Mouse (Mus musculus) large intestine, adult 2 months (tissue): ENCODE results near the gene Otog. TPM values are rescaled to one million over a fixed set of nuclear protein-coding genes. Genes with fewer than 3 reads are reported as not detected.

ENCODE experiments used
- DNase-seq: peaks from one replicate; pipeline ENCODE4 v3.0.0-alpha.2; 2012; ENCODE audit warnings: low read depth, low spot score
- WGBS: fragments of 180-500 bp; shearing (Covaris S2); methylation state at CpG from one replicate; pipeline ENCODE4 v1.1.7; 2018; 5-methylcytosine and 5-hydroxymethylcytosine counted together
- polyA plus RNA-seq: library from polyadenylated mRNA; depleted of rRNA; stranded (reverse); fragments of >200 nt; gene quantifications from 2 replicates; pipeline ENCODE4 v1.2.3, GENCODE M21; 2012; rRNA removed

Gene Otog
- polyA plus RNA-seq, result 0.09 and 0.16 TPM in 2 replicates

DNA sequence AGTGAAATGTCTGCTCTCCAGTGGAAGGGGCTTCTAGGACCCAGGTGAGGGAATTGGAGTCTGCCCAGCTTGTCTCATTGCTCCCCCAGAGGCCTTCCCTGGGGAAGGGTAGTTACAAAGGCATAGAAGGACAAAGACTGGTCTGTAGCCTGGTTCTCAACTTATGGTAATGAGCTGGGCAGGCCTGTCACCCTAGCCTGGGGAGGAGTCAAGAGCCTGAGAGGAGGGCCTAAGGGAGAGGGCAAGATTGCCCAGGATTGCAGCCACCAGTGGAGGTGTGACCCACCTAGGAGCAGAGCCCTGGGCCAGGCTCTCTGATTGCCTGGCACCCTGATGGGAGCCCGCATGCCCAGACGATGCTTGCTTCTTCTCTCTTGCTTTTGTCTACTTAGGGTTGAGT is at the start of gene Otog:
TSS of gene Otog (plus strand) at position 292 of the 400 bp plus-strand sequence.
- WGBS, result 74% methylated on average over 2 of the region's 2 CpGs
- DNase-seq, result no peak

DNA sequence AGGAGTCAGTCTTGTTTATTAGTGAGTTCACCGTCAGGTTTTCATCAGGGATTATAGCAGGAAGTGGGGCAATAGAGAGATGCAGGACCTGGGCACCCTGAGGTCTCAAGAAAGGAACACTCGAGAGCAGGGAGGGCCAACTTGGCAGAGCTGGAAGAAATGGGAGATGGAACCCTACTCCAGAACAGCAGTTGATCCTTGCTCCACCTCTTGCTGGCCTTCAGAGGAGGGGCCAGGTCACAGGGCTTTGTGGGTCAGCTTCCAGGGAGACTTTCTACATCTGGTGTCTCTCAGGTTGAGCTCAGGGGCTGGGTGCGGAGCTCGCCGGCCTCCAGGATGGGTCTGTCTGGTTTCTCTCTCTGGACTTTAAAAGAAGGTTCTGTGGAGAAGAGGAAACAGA is 45.4 kb upstream of the Otog start:
- no peak for DNase-seq
- 74% methylated on average over 5 of the region's 5 CpGs for WGBS

DNA sequence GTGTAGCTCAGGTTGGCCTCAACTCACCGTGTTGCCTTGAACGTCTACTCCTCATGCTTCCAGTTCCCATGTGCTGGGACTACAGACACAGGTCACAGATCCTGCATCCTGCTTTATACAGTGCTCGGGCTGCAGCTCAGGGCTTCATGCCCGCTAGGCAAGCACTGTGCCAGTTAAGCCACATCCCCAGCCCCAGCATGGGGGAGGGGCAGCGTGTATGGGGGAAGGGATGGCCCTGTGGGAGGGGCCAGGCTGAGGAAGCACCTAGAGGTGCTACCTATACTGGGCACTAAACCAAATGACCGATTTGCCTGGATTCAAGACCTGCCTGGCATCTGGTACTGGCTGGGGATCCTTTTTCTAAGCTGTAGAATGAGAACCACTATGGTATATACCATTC is 40.8 kb upstream of the Otog start:
- DNase-seq, result no peak
- WGBS, result 66% methylated on average over 6 of the region's 6 CpGs

DNA sequence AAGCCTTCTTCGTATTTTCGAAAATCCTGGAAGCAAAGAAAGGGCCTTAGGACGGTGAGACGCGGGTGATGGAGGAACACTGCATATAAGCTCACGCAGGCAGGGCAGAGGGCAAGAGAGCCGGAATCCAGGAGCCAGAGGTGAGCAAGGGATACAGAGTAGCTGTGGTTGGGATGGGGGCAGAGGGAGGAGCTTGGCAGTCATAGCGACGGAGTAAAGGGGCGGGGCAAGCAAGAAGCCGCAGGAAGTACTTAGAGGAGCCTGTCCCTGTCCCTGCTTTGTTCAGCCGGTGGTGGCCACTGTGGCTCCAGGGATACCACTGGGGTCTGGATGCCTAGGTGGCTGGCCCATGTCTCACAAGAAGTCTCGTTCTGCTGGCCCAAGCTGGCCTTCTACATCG is 39.1 kb upstream of the Otog start:
- DNase-seq, result no peak
- 45% methylated on average over 14 of the region's 14 CpGs for WGBS

DNA sequence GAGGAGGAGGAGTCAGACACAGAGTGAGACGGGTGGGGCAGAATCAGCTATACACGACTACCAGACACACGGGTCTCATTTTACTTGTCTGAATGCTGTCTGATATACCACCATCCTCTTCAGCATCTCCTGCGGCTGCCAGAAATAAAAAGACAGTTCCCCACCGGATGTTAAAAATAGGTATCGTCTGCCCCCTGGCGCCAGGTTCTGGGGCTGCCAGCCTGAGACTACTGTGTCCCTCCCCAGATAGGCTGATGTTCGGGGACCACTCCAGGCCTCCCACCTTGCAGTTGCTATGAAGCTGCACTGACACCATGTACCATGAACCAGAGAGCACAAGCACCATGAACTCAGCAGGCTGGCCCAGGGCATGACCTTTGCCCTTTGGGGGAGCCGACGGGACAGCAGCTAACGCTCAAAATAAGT is 36.7 kb upstream of the Otog start:
- WGBS, result 55% methylated on average over 11 of the region's 11 CpGs
- no peak for DNase-seq

DNA sequence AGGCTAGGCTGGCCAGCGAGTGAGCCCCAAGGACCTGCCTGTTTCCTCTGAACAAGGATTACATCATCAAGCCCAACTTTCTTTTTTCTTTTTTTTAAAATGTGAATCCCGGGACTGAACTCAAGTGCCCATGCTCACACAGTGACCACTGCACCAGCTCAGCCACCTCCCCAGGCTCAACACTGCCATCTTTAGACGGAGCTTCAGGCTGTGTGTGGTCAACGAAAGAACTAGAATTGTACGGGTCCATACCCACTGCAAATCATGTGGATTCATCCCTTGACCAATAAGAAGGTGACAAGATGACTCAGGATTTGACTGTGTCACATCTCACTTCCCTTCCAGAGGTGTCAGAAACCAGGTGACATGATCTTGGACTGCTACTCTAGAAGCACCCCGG is 36.0 kb upstream of the Otog start:
- no peak for DNase-seq
- WGBS, result 80% methylated on average over 6 of the region's 6 CpGs

DNA sequence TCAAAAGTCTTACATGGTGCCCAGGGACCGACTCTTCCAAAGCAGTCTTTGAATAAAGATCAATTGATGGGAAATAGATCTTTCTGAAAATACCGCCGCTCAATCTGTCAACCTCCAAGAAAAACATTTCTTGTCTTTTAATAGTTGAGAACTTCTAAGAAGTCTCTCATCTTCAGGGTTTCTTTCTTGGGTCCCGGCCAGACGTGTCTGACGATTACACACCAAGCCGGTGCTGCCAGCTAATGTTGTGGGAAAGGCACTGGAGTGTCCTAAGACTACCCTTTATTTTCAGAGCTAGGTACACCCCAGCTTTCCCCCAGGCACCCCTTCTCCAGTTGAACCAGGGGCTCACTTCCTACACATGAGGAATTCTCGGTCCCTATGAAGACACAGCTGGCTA is 32.7 kb upstream of the Otog start:
- DNase-seq, result no peak
- WGBS, result 90% methylated on average over 8 of the region's 8 CpGs

DNA sequence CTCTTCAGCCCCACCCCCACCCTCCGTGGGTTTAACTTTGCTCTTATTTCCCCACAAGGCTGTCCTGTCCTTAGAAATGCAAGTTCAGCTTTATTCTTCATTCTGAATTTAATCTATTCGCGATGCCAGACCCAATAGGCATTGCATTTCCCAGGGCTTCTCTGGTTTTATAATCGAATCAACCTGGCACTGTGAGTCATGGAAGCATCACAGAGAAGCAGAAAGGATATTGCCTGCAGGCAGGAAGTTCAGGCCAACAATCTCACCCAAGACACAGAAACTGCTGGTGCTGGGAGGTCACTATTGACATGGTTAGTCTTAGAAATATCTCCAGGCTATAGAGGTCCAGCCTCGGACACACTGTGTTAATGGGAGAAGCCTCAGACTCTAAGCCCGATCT is 30.5 kb upstream of the Otog start:
- 86% methylated on average over 6 of the region's 6 CpGs for WGBS
- no peak for DNase-seq

DNA sequence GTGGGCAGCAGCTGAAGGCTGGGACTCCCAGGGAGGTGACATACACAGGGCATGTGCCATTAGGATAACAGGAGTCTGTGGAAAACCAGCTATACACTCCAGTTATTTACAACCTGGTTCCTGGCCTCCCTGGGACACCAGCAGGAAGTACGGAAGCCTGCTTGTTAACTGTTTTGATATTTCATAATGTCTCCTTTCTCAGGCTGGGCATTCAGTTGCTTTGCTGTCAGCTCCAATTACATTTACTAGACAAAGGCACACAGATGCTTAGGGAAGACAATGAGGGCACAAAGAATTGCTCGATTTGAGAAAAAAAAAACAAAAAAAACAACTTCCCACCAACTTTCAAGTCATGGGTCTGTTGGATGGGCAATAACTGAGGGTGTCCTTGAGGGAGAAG is 24.3 kb upstream of the Otog start:
- DNase-seq, result no peak
- 69% methylated on average over 2 of the region's 2 CpGs for WGBS

DNA sequence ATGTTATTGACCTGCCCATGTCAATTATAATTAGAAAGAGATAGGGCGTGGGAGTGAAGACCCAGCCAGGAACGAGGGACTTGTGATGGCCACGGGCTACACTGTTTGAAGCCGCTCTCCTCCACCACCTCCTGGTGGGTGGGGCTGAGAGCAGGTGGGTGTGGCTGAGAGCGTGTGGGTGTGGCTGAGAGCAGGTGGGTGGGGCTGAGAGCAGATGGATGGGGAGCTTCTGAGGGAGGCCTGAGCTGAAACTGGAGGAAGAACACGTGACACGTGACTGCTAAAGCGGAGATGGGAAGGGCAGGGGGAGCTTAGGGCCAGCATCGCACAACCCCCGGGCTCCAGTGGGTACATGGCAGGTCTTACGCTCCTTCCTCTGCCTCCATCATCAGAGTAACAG is 22.4 kb upstream of the Otog start:
- 30% methylated on average over 11 of the region's 11 CpGs for WGBS
- DNase-seq, result peak; percentile 4

DNA sequence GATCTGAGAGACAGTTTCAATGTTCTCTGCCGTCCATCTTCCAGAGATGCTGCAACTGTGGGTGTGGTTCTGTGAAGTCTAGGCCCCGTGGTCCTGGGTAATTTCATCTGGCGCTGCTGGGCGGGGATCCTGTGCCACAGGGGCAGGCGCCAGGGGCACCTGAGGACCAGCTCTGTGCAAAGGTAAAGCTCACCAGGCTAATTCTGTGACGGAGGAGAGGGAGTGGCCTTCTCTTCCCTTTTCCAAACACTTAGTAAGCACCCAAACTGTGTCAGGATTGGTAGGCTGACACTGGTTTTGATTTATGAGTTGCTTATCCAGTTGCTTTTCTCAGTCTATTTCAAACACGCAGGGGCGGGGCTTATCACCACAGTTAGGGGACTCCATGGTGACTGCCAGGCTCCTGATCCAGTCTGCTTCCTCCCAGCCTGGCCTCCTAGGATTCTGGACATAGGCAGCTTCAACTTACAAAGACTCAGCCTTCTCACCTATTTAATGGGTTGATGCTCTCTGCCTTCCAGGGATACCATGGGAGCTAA is 20.1 kb upstream of the Otog start:
- no peak for DNase-seq
- WGBS, result 47% methylated on average over 8 of the region's 8 CpGs

DNA sequence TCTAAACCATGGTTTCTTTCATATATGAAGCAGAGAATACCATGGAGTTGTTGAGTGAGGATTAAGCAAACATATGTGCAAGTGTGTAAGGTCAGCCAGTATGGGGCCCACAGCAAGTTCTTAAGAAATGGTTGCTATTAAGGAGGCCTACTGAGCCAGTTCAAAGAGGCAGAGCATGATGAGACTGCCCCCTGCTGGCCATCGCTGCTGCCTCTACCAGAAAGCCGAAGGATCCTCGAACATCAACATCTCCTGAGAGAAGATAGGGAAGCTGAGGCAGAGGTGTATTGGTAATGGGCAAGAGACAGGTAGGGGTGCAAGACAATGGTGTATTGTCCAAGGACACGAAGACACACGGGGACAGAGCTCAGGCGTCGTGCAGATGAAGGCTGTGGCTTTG is 14.5 kb upstream of the Otog start:
- DNase-seq, result peak; percentile 16
- WGBS, result 32% methylated on average over 7 of the region's 7 CpGs

DNA sequence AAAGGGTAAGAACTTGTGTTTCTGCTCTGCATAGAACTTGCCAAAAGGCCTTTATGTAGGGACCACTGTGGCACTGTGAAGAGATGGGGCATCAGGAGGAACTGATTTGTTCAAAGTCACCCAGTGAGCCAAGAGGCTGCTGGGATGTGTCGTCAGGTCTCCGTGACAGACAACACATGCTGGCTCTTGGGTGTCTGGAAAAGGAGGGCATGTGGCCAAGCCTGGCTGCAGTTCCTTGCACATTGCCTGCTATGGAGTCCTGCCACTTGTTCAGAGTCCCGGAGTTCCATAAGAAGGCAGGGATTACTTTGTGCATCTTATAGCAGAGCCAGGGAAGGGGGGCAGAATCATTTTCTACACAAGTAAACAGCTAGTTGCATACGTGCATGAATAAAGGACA is 13.9 kb upstream of the Otog start:
- no peak for DNase-seq
- WGBS, result 70% methylated on average over 4 of the region's 4 CpGs

DNA sequence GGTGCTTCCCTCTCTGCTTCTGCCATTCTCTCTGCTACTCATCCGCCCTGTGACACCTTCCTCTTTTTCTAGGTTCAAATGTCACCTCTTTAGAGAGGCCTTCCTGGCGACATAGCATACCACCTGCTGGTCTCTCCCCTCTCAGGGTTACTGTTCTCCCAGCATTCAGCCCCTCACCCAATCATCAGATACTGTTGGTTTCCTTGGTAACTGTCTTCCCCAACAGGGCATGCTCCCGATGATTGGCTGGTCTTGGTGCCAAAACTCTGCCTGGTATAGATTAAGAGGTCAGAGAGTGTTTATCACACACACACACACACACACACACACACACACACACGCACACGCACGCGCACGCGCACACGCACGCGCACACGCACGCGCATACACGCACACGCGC is 4.8 kb upstream of the Otog start:
- 37% methylated on average over 18 of the region's 18 CpGs for WGBS
- no peak for DNase-seq

DNA sequence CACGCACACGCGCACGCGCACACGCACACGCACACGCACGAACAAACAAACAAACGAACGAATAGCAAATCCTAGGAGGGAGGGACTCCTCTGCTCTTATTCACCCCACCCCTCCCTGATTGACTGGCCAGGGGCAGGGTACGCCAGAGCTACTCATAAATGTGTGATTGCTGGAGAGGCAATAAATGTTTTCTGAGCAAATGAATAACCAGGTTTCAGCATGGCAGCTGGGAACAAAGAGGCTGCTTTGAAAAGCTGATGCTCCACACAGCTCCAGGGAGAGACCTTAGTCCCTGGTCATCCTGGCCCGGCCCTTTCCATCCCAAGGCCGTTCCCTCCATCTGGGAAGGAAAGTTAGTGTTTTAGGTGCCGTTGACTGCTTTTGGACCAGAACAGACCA is 4.4 kb upstream of the Otog start:
- DNase-seq, result peak; percentile 81
- WGBS, result 36% methylated on average over 15 of the region's 15 CpGs

DNA sequence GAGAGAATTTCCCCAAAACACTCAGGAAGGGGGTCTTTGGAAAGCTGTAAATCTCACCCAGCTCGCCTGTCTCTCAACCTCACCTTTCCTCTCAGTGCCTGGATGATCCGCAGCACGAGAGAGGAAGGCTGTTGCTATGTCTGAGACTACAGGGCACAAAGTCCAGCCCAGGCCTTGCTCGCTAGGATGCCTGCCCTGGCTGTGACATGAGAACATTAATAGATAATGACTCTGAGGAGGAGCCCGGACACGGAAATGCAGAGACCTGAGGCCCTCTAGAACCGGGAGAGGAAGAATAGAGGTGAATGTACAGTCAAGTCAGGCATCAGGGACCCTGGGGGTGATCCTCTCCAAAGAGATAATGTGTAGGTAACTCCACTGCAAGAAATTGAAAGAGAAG is 3.6 kb upstream of the Otog start:
- peak; percentile 62 for DNase-seq
- 17% methylated on average over 7 of the region's 7 CpGs for WGBS

DNA sequence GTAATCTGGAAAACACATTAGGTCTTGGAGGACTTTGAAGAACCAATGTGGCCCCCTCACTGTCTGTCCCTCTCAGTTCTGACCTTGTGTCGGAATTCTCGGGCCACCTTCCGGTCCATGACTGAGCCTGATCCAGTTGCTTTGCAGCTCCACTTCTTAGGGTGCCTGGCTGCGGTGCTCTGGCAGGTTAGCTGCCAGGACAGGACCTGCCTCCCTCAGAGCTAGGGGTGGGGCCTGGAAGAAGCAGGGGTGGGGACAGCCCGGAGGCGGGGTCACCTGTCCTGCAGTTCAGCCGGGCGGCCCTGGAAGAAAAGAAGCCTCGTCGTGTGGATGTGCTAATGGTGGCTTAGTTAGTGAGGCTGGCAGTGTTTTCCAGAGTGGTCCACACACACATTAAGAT is 2.4 kb upstream of the Otog start, which contains the start of gene Ush1c:
TSS of gene Ush1c (minus strand) at position 158 of the 400 bp plus-strand sequence.
- 14% methylated on average over 10 of the region's 10 CpGs for WGBS
- peak; percentile 60 for DNase-seq

DNA sequence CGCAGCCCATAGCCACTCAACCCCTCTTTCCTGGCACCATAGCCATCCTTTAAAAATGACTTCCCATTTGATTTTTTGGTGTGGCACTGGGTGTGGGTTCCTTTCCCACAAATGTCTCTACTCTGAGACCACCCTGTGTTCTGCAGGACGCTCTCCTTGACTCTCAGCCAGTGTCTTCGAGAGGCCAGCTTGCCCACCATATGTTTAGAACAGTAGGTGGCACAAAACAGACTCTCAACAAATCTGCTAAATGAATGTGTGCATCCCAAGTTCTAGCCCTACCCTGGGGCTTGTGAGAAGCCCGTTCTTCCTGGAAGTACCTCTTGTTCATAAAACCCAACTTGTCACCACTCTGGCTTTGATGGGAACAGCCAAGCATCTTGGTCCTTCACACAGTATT is 696 bp upstream of the Otog start:
- no peak for DNase-seq
- 89% methylated on average over 4 of the region's 4 CpGs for WGBS

DNA sequence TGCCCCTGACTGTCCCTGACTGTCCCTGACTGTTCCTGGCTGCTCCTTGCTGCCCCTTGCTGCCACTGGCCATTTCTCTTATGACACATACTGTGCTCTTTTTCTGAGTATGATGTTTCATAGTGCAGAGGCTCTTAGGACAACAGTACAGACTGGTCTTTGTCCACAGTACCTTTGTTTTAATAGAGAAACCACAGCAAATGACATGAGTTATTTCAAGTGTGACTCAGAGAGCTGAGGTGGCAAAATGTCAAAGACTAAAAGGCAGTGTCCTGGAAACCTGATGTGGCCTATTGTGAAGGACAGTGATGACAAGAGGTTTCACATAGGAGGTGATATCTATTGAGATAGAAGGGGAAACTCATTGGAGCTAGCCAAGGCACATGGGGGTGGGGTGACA is 6.1 kb downstream of the Otog start:
- no peak for DNase-seq

DNA sequence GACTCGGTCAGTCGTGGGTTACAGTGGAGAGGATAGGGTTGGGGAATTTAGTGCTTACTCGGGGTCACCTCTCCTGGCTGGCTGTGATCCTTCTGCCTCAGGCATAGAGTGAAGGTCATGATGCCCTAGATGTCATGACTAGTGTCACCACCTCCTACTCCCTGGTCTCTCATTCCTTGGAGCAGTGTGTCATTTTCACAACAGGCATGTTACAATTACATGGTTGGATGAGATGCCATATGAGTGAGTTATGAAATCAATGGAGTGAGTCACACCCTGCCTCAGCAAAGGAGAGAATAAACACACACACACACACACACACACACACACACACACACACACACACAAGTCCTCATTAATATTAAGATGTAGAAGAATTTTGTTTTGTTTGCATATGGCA is 6.8 kb downstream of the Otog start:
- 84% methylated on average over 3 of the region's 3 CpGs for WGBS
- DNase-seq, result no peak

DNA sequence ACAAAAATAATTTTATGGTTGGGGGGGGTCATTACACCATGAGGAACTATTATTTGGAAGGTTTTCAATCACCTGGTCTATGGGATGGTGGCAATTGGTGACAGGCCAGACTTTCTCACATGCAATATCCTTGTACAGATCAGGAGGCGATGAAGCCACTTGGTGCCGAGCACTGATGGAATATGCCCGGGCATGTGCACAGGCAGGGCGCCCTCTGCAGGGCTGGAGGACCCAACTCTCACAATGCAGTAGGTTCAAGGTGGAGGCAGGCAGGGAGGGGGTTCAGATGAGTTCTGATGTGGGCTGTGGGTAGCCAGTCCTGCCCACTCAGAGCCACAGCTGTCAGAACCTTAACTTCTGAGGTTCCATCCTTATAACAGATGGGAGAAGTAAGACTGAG is 11.1 kb downstream of the Otog start:
- WGBS, result 80% methylated on average over 4 of the region's 4 CpGs
- DNase-seq, result no peak

DNA sequence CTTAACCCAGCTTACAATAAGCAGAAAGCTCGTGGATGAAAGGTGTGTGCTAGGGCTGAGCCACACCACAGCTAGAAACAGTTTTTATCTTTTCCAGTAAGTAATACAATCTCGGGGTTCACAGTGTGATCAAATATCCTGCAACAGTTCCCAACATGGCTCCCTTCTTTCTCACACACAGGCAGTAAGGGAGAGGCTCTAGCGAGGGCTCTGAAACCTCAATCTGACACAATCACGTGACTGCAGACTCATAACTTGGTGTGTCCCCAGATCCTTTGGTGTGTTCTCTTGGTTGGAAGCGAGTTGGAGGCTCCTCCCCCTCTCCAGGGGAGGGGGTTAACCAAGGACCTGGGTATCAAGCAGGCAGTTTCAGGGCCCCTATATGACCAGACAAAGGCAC is 35.4 kb downstream of the Otog start:
- no peak for DNase-seq
- 45% methylated on average over 5 of the region's 5 CpGs for WGBS
